Mouse (Mus musculus) adrenal gland, postnatal 0 days (tissue): Measurements from ENCODE around the gene Tspan3. TPM values are rescaled to one million over a fixed set of nuclear protein-coding genes. Genes with fewer than 3 reads are reported as not detected.

Experiments used
- polyA plus RNA-seq: library from polyadenylated mRNA; unstranded; fragments of >200 nt; fragmentation: Nextera tagmentation; extraction: Ambion mirVana; gene quantifications from 2 replicates; pipeline ENCODE4 v1.2.1, GENCODE M21; 2015

The Tspan3 gene
- polyA plus RNA-seq: 287 and 351 TPM in 2 replicates

GRCm38 (mm10) chr9:56165377-56165776 lies at the start of gene Tspan3:
Gene Tspan3 (minus strand): TSS chr9:56165477.

GRCm38 (mm10) chr9:56089778-56090520 lies 75.3 kb downstream of the Tspan3 start, which contains the start of gene Pstpip1:
Gene Pstpip1 (plus strand): TSS chr9:56089962.

Other genes starting within 250 kb of the Tspan3 start
- 7.5 and 7.7 TPM in 2 replicates for gene Scaper, start 227.4 kb downstream of the Tspan3 start, polyA plus RNA-seq
- gene 4930563M21Rik, start 154.9 kb downstream of the Tspan3 start, polyA plus RNA-seq: not detected in 2 replicates
- 163 and 190 TPM in 2 replicates for gene Rcn2, start 123.6 kb downstream of the Tspan3 start, polyA plus RNA-seq
- gene Pstpip1, start 75.5 kb downstream of the Tspan3 start, polyA plus RNA-seq: 1.5 and 2.6 TPM in 2 replicates